Mouse (Mus musculus): ENCODE measurements around the gene Fgf11. TPM values are rescaled to one million over a fixed set of nuclear protein-coding genes. Genes with fewer than 3 reads are reported as not detected.

Gene Fgf11
- polyA plus RNA-seq, 1 experiment from 2014 or later: 3.6 TPM

DNA sequence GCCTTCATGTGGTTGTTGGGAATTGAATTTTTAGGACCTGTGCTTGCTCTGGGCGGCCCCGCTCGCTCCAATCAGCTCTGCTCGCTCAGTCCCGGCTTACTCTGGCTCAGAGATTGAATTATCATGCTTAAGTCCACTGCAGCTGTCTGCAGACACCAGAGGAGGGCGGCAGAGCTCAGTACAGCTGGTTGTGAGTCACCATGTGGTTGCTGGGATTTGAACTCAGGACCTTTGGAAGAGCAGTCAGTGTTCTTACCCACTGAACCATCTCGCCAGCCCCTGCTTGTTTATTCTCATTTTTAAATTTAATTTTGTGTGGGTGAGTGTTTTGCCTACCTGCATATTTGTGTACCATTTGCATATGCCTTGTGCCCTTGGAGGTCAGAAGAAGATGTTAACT lies 38.1 kb downstream of the Fgf11 start:
- no peaks in the 10 kb centered on the region for H3K36me3 ChIP-seq
- H3K4me2 ChIP-seq: no peak overlapping the region
- H3K4me3 ChIP-seq: no peak overlapping the region
- H3K4me1 ChIP-seq: peaks cover 42% of the 10 kb centered on the region
- no peak for ATAC-seq (ENCODE audit: insufficient number of reproducible peaks, insufficient read depth, low FRiP score, low TSS enrichment, low read depth)
- no peaks in the 10 kb centered on the region for H3K9me3 ChIP-seq
- H3K9ac ChIP-seq: no peak overlapping the region
- no peaks in the 10 kb centered on the region for H3K27me3 ChIP-seq
- no peak overlapping the region for H3K27ac ChIP-seq
- 70% methylated on average over 7 of the region's 7 CpGs for WGBS

DNA sequence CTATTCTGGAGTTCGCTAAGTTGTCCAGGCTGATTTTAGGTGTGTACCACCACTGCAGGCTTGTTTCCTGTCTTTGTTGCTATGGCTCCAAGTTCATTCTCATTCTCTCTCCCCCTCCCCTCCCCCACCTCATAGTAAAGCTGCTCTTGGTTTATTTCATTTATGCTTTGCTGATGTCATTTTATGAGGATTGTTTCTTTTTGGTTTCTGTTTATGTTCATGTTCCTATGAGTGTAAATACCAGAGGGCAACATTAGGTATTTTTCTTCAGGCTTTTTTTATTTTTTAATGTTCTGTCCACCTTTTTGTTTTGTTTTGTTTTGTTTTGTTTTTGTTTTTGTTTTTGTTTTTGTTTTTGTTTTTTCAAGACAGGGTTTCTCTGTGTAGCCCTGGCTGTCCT lies 39.8 kb downstream of the Fgf11 start, which contains the start of gene Slc35g3:
Slc35g3 (minus strand) TSS at position 101 of the 400 bp plus-strand sequence.
- no peaks in the 10 kb centered on the region for H3K36me3 ChIP-seq
- H3K27me3 ChIP-seq: no peaks in the 10 kb centered on the region
- no peak within 1 kb of the TSS for H3K4me3 ChIP-seq
- WGBS: 75% methylated on average over 1 of the region's 1 CpGs
- no peaks in the 10 kb centered on the region for H3K9me3 ChIP-seq
- H3K9ac ChIP-seq: no peak within 1 kb of the TSS; the same call in 1 of the 2 replicates
- H3K4me1 ChIP-seq: peaks cover 34% of the 10 kb centered on the region
- H3K27ac ChIP-seq: peak within 1 kb of the TSS; percentile 99; the same call in 1 of the 2 replicates
- ATAC-seq (ENCODE audit: insufficient number of reproducible peaks, insufficient read depth, low FRiP score, low TSS enrichment, low read depth): no peak
- H3K4me2 ChIP-seq: no peak within 1 kb of the TSS

DNA sequence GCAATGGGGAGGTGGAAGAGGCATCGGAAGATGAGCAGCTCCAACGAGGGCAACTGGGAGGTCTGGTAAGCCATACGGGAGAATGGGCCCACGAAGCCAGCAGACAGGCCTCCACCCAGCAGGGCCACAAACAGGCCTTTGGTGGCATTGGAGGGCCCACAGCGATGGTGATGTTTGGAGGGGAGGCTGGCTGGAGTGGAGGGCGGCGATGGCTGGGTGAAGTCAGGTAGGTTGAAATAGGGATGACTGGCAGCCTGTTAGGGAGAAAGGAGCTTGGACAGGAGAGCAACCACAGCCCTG lies 40.8 kb downstream of the Fgf11 start:
- H3K9me3 ChIP-seq: no peaks in the 10 kb centered on the region
- no peak for ATAC-seq (ENCODE audit: insufficient number of reproducible peaks, insufficient read depth, low FRiP score, low TSS enrichment, low read depth)
- H3K27me3 ChIP-seq: no peaks in the 10 kb centered on the region
- no peak overlapping the region; the same call in 1 of the 2 replicates for H3K9ac ChIP-seq
- peaks cover 35% of the 10 kb centered on the region for H3K4me1 ChIP-seq
- H3K4me2 ChIP-seq: 0 out of 2 replicates have a peak overlapping the region, but pooled peaks have one; percentile 85
- 96% methylated on average over 7 of the region's 7 CpGs for WGBS
- no peaks in the 10 kb centered on the region for H3K36me3 ChIP-seq
- H3K27ac ChIP-seq: peak overlapping the region; percentile 99; the same call in 1 of the 2 replicates
- H3K4me3 ChIP-seq: no peak overlapping the region

DNA sequence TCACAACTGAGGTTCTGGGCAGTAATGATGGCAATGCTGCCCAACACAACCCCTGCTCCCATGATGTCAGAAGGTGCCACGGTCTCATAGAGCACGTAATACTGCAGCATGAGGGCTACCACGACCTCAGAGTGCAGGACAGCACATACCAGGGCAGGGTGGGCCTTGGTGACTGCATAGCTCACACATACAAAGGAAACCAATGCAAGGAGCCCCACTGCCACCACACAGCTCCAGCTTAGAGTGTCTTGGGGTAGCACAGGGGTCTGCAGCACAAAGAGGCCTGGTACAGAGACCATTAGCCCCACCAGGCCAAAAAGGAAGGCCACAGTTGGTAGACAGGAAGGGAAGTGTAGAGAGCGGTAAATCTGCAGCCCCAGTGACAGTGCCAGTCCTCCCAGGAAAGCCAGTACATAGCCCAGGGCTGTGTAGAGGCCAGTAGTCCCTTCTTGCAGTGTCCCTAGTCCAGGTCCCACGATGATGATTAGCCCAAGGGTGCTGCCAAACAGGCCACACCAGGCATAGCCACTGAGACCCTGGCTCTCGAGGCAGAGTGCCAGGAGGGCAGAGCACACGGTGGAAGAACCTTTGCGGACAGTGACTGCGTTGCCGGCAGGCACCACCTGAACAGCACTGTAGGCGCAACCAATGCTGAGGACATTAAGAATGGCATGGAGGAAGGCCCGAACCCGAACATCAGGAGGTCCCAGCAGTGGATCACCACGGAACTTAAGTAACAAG lies 41.3 kb downstream of the Fgf11 start:
- peak overlapping the region; percentile 62; the same call in 1 of the 2 replicates for H3K4me3 ChIP-seq
- no peaks in the 10 kb centered on the region for H3K36me3 ChIP-seq
- no peaks in the 10 kb centered on the region for H3K27me3 ChIP-seq
- ATAC-seq (ENCODE audit: insufficient number of reproducible peaks, insufficient read depth, low FRiP score, low TSS enrichment, low read depth): no peak
- peak overlapping the region; percentile 99 for H3K27ac ChIP-seq
- H3K4me1 ChIP-seq: peaks cover 38% of the 10 kb centered on the region
- peak overlapping the region; percentile 85 for H3K4me2 ChIP-seq
- H3K9ac ChIP-seq: peak overlapping the region; percentile 79
- WGBS: 79% methylated on average over 14 of the region's 14 CpGs
- no peaks in the 10 kb centered on the region for H3K9me3 ChIP-seq

DNA sequence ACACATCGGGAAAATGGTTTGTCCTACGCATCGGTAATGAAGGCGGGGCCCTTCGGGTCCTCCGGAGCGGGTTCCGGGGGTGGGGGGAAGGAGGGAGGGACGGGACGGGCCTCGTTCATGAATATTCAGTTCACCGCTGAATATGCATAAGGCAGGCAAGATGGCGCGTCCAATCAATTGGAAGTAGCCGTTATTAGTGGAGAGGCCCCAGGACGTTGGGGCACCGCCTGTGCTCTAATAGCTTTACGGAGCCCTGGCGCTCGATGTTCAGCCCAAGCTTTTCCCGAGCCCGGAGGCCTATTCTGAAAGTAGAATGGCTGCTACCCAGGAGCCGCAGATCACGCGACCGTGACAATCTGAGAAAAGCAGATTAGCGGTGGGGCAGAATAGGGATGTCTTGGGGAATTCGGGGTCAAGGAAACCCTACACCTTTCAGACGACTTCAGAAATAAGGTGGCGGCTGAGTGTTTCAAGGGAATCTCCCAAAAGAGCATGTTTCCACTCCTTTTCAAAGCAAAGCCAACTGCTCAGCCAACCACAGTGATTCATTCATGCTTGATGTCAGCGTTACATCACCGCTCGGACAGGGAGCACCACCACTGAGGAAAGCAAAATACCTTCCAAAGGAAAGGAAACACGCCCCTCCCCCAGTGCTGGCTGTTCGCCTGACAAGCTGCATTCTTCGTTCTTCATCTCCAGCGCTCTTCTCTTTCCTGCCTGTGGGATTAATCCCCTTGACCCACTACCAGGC lies 42.5 kb downstream of the Fgf11 start:
- Histone ChIP-seq H3K4me3 (peak overlapping the region; percentile 62), H3K9me3 (no peaks in the 10 kb centered on the region), H3K27ac (peak overlapping the region; percentile 99), H3K27me3 (no peaks in the 10 kb centered on the region), H3K36me3 (no peaks in the 10 kb centered on the region), H3K9ac (peak overlapping the region; percentile 79), H3K4me2 (peak overlapping the region; percentile 85), H3K4me1 (peaks cover 42% of the 10 kb centered on the region)
- ATAC-seq (ENCODE audit: insufficient number of reproducible peaks, insufficient read depth, low FRiP score, low TSS enrichment, low read depth): peak; percentile 84
- WGBS: under 1% methylated on average over 37 of the region's 37 CpGs

DNA sequence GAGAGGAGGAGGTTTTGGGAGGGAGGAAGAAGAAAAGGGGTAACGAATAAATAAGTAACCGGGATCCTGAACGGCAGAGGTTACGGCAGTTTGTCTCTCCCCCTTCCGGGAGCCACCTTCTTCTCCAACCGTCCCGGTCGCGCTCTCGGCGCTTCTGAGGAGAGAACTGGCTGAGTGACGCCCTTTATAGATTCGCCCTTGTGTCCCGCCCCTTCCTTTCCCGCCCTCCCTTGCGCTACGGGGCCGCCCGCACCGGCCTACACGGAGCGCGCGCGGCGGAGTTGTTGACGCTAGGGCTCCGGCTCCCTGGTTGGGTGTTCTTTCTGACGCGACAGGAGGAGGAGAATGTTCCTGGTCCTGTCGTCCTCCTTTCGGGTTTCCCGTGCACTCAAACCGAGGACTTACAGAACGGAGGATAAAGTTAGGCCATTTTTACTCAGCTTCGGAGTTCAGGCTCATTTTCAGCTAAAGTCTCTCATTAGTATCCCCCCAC lies 43.1 kb downstream of the Fgf11 start, which contains the start of gene Polr2a:
Polr2a (minus strand) TSS at position 160 of the 493 bp plus-strand sequence.
- ATAC-seq (ENCODE audit: insufficient number of reproducible peaks, insufficient read depth, low FRiP score, low TSS enrichment, low read depth): peak; percentile 93
- peaks cover 43% of the 10 kb centered on the region for H3K4me1 ChIP-seq

DNA sequence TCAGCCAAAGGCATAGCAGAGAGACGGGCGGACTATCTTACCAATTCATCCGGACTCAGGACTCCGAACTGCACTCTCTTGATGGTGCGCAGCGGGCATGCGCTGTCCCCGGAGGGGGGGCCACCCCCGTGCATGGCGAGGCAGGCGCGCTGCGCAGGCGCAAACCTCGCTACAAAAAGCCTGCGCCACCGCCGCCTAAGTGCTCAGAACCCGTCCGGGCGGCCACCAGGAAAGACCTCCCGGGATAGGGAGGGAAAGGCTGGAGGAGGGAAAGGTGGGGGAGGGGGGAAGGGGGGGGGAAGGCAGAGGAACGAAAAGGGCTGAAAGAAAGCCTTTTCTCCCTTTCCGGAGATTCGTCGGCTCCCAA lies 43.6 kb downstream of the Fgf11 start:
- Histone ChIP-seq H3K9ac (peak overlapping the region; percentile 79), H3K27me3 (no peaks in the 10 kb centered on the region), H3K4me1 (peaks cover 45% of the 10 kb centered on the region), H3K4me2 (peak overlapping the region; percentile 85), H3K9me3 (no peaks in the 10 kb centered on the region), H3K36me3 (no peaks in the 10 kb centered on the region), H3K27ac (peak overlapping the region; percentile 99), H3K4me3 (peak overlapping the region; percentile 62)
- under 1% methylated on average over 26 of the region's 26 CpGs for WGBS
- ATAC-seq (ENCODE audit: insufficient number of reproducible peaks, insufficient read depth, low FRiP score, low TSS enrichment, low read depth): peak; percentile 86

More for the DNA sequence above, 43.1 kb downstream of the Fgf11 start, which contains the start of gene Polr2a:
- WGBS: under 1% methylated on average over 36 of the region's 36 CpGs
- Histone ChIP-seq H3K27me3 (no peaks in the 10 kb centered on the region), H3K27ac (peak within 1 kb of the TSS; percentile 99), H3K4me3 (peak within 1 kb of the TSS; percentile 62), H3K9me3 (no peaks in the 10 kb centered on the region), H3K9ac (peak within 1 kb of the TSS; percentile 79), H3K36me3 (no peaks in the 10 kb centered on the region), H3K4me2 (peak within 1 kb of the TSS; percentile 85)

DNA sequence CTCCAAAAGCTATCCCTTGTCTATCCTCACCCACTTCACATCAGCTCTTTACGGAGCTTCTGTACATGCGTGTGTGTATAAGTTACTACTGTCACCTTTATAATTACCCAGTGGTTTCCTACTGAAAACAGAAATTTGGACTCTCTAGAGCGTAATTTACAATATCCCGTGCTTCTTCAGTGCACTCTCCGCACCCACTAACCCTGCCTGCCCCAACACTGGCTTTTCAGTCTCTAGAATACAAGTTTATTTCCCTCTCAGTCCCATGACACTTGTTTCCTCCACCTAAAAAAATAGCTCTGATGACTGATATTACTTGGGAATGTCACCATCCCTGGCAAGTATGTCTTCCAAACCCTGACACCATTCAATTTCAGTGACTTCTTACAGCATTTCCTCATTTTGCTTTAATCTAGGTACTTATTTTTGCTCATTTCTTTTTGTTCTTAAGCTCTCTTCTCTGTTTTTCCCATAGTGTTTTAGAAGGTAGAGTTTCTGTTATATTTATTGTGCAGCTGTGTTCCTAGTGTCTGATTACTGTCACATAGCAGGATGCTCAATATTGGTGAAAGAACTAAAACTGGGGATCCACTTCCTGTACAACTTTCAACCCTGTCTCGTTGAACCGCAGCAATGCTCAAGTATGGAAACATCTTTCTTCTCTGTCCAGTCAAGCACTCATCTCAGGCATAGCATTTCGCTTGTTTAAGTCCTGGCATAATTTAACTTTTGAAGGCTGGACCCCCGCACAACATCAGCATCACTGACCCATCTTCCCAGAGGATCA lies 44.2 kb downstream of the Fgf11 start:
- Histone ChIP-seq H3K9me3 (no peaks in the 10 kb centered on the region), H3K4me2 (peak overlapping the region; percentile 85), H3K36me3 (no peaks in the 10 kb centered on the region), H3K27ac (peak overlapping the region; percentile 99), H3K27me3 (no peaks in the 10 kb centered on the region), H3K9ac (peak overlapping the region; percentile 79), H3K4me3 (peak overlapping the region; percentile 62), H3K4me1 (peaks cover 50% of the 10 kb centered on the region)
- WGBS: 43% methylated on average over 9 of the region's 9 CpGs
- ATAC-seq (ENCODE audit: insufficient number of reproducible peaks, insufficient read depth, low FRiP score, low TSS enrichment, low read depth): no peak

DNA sequence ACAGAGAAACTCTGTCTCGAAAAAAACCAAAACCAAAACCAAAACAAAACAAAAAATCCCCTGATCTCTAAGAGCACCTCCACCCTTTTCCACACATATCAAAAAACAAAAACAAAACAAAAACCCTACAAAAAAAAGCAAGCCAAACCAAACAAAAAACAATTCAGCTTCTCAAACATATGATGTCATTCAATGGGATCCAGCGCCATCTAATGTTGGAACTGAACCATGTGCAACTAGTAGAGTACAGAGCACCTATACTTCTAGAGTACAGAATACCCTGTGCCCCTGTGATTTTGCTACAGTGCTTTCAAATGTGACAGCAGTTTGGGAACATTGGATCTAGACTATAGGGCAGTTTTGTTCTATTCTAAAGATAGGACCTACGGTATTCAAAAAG lies 47.0 kb downstream of the Fgf11 start:
- 53% methylated on average over 3 of the region's 3 CpGs for WGBS
- ATAC-seq (ENCODE audit: insufficient number of reproducible peaks, insufficient read depth, low FRiP score, low TSS enrichment, low read depth): no peak
- H3K27me3 ChIP-seq: no peaks in the 10 kb centered on the region
- H3K4me1 ChIP-seq: peaks cover 45% of the 10 kb centered on the region
- no peak overlapping the region for H3K4me3 ChIP-seq
- H3K36me3 ChIP-seq: no peaks in the 10 kb centered on the region
- H3K9me3 ChIP-seq: no peaks in the 10 kb centered on the region
- no peak overlapping the region for H3K9ac ChIP-seq
- H3K4me2 ChIP-seq: peak overlapping the region; percentile 85
- no peak overlapping the region for H3K27ac ChIP-seq

DNA sequence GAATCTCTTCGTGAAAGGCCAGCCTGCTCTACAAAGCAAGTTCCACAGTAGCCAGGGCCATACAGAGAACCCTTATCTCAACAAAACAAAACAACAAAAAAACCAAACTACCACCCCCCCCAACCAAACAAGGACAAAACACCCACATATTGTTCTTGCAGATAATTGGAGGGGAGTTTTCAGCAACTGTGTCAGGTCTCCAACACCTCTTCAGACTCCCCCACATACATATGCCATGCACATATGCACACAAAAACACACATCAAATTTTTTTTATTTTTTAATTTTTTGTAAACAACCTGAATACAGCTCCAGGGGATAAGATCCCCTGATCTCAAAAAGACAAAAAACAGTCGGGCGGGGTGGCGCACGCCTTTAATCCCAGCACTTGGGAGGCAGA lies 47.4 kb downstream of the Fgf11 start:
- H3K9ac ChIP-seq: no peak overlapping the region
- H3K4me2 ChIP-seq: peak overlapping the region; percentile 85
- no peaks in the 10 kb centered on the region for H3K36me3 ChIP-seq
- no peak overlapping the region for H3K4me3 ChIP-seq
- H3K27ac ChIP-seq: no peak overlapping the region
- no peak for ATAC-seq (ENCODE audit: insufficient number of reproducible peaks, insufficient read depth, low FRiP score, low TSS enrichment, low read depth)
- H3K9me3 ChIP-seq: no peaks in the 10 kb centered on the region
- no peaks in the 10 kb centered on the region for H3K27me3 ChIP-seq
- 89% methylated on average over 5 of the region's 5 CpGs for WGBS
- H3K4me1 ChIP-seq: peaks cover 42% of the 10 kb centered on the region

DNA sequence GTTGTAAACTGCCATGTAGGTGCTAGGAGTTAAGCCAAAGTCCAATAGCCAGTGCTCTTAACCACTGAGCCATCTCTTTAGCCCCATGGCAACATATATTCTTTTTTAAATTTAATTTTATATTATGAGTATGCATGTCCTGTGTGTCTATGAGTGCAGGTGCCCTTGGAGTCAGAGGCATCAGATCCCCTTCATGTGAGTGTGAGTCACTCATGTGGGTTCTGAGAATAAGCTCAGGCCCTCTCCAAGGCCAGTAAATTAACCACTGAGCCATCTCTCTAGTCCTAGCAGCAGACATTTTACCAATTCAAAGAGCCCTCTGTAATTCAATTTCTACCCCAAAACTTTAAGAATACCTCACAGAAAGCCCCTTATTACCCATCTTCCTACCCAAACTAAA lies 49.0 kb downstream of the Fgf11 start:
- no peak overlapping the region for H3K27ac ChIP-seq
- H3K9ac ChIP-seq: no peak overlapping the region
- H3K4me3 ChIP-seq: no peak overlapping the region
- peaks cover 42% of the 10 kb centered on the region for H3K4me1 ChIP-seq
- ATAC-seq (ENCODE audit: insufficient number of reproducible peaks, insufficient read depth, low FRiP score, low TSS enrichment, low read depth): no peak
- H3K27me3 ChIP-seq: no peaks in the 10 kb centered on the region
- no peaks in the 10 kb centered on the region for H3K9me3 ChIP-seq
- no peak overlapping the region for H3K4me2 ChIP-seq
- H3K36me3 ChIP-seq: peaks cover 4% of the 10 kb centered on the region
